Mouse (Mus musculus) embryonic facial prominence, embryonic 10.5 days (tissue): Measurements from ENCODE around the gene Fgf23. TPM values are rescaled to one million over a fixed set of nuclear protein-coding genes. Genes with fewer than 3 reads are reported as not detected.

ENCODE experiments used
- DNase-seq: peaks from one replicate; pipeline ENCODE4 v3.0.0-alpha.2; 2017; ENCODE audit warnings: low spot score
- H3K27ac ChIP-seq: fragments of 300-500 bp; sonication (generic); replicated peaks from 2 replicates; pipeline ENCODE4 v1.5.1; 2016; ENCODE audit warnings: mild to moderate bottlenecking
- H3K27me3 ChIP-seq: fragments of 300-500 bp; sonication (generic); replicated peaks from 2 replicates; pipeline ENCODE4 v1.6.1; 2016; ENCODE audit warnings: low read depth, mild to moderate bottlenecking; ENCODE audit not compliant: poor library complexity, severe bottlenecking
- H3K36me3 ChIP-seq: fragments of 300-500 bp; sonication (generic); replicated peaks from 2 replicates; pipeline ENCODE4 v1.6.1; 2016; ENCODE audit warnings: mild to moderate bottlenecking, moderate library complexity
- H3K4me1 ChIP-seq: fragments of 300-500 bp; sonication (generic); 2 replicates; pipeline ENCODE4 v1.6.1; 2016
- H3K4me3 ChIP-seq: fragments of 300-500 bp; sonication (generic); 2 replicates; pipeline ENCODE4 v1.5.1; 2016; ENCODE audit warnings: mild to moderate bottlenecking, moderate library complexity
- H3K9me3 ChIP-seq: fragments of 300-500 bp; sonication (generic); 2 replicates; pipeline ENCODE4 v1.6.1; 2016; ENCODE audit warnings: mild to moderate bottlenecking
- WGBS: fragments of 180-500 bp; shearing (Covaris S2); methylation state at CpG from one replicate; pipeline ENCODE4 v1.1.7; 2016; 5-methylcytosine and 5-hydroxymethylcytosine counted together
- polyA plus RNA-seq: library from polyadenylated mRNA; unstranded; fragments of >200 nt; fragmentation: Nextera tagmentation; extraction: Ambion mirVana; gene quantifications from 2 replicates; pipeline ENCODE4 v1.2.1, GENCODE M21; 2016

Fgf23 gene
- polyA plus RNA-seq, 1 experiment from 2014 or later, result 0.16 TPM

DNA sequence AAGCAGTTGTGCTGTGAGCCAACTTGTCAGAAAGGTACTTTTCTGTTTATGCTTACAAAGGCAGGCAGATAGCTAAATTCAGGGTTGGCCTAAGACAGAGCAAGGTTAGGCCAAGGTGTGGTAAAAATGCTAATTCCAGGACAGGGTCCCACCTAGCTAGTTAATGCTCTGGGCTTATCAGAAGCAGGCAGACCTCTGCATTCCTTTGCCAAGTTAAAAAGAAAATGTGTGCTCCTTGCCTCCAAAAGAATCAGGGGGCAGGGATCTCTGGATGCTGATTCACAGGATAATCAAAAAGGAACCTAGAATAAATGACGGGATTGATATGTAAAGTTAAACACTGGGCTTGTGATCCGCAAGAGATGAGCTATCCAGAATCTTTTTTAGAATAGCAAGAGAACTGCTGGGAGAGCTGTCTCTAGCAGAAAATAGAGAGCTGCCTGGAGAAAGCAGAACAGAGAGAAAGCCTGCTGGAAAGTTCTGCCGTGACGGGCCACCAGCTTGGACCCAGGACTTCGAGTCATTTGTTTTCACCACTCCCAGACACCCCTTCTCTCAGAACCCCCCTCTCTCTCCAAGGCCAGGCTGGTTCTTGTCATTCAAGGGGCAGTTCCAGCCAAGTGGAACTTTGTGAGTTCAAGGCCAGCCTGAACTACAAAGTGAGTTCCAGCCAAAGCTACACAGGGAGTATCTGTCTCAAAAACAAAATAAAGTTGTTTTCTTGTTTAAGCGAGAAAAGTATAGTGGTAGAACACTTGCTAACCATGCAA is 31.0 kb downstream of the Fgf23 start:
- Histone ChIP-seq H3K9me3 (no peaks in the 10 kb centered on the region), H3K4me3 (no peak overlapping the region), H3K4me1 (peaks cover 6% of the 10 kb centered on the region), H3K36me3 (peaks cover 26% of the 10 kb centered on the region), H3K27ac (no peak overlapping the region), H3K27me3 (no peaks in the 10 kb centered on the region)
- 92% methylated on average over 6 of the region's 6 CpGs for WGBS
- DNase-seq, result no peak

DNA sequence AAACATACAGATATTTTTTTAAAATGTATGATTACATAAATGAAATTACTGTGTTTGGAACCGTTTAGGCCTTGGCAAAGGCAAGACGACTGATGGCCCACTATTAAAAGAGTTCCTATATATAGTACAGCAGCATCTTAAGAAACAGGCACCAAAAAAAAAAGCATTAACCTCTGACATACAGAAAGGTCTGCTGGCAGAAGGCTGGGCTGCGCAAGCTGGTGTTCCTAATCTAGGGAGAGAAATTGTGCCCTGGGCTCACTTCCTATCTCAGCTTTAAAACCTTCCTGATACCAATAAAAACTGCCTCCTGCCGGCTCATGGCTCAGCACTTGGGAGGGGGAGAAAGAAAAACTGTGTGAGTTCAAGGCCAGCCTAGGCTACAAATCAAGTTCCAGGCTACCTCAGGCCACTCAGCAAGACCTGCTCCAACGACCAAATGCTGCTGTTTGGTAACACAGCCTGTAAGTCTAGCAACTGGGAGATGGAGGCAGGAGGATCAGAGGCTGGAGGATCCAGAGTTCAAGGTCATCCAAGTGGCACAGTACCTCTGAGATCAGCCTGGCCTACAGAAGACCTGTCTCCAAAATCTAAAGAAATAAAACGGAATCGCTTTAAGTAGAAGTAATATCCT is 31.8 kb downstream of the Fgf23 start:
- Histone ChIP-seq H3K27me3 (no peaks in the 10 kb centered on the region), H3K9me3 (no peaks in the 10 kb centered on the region)
- 91% methylated on average over 7 of the region's 7 CpGs for WGBS

DNA sequence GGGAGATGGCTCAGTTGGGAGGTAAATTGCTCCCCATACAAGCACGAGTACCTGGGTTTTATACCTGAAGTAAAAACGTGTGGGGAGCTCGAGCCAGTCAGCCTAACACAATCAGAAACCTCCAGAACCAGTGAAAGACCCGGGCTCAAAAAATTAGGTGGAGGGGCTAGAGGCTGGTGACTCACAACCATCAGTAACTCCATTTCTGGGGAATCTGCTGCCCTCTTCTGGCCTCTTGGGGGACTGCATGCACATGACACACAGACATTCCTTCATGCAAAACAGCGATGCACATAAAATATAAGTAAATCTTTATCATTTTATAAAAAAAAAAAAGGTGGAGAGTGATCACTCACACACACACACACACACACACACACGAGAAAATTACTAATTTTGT is 32.4 kb downstream of the Fgf23 start:
- Histone ChIP-seq H3K4me1 (peaks cover 16% of the 10 kb centered on the region), H3K9me3 (no peaks in the 10 kb centered on the region), H3K27me3 (no peaks in the 10 kb centered on the region), H3K36me3 (peaks cover 26% of the 10 kb centered on the region), H3K4me3 (no peak overlapping the region), H3K27ac (no peak overlapping the region)
- peak; percentile 71 for DNase-seq
- WGBS, result 65% methylated on average over 6 of the region's 6 CpGs

More for the DNA sequence above, 31.8 kb downstream of the Fgf23 start:
- DNase-seq, result no peak
- H3K4me1 ChIP-seq, result peaks cover 12% of the 10 kb centered on the region
- H3K36me3 ChIP-seq, result peaks cover 26% of the 10 kb centered on the region
- no peak overlapping the region for H3K27ac ChIP-seq
- no peak overlapping the region for H3K4me3 ChIP-seq

DNA sequence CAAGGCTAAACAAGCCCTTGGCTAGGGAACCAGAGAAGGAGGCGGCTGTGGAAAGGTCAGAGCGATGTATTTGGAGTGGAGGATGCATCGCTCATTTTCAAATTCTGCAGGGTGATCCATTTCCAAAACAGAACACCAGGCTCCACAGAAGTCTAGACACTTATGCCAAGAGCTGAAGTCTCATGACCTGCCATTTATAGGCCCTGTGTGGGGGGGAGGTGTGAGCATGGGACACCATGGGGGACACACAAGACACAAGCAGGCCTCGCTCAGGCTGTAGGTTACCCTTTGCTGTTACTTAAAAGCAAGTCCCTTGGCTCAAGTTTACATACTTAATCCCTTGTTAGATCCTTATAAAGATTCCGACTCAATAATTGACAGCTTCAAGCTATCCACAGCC is 33.5 kb downstream of the Fgf23 start:
- peaks cover 18% of the 10 kb centered on the region for H3K36me3 ChIP-seq
- H3K9me3 ChIP-seq, result no peaks in the 10 kb centered on the region
- no peak for DNase-seq
- H3K27me3 ChIP-seq, result no peaks in the 10 kb centered on the region
- H3K4me3 ChIP-seq, result no peak overlapping the region
- no peak overlapping the region for H3K27ac ChIP-seq
- H3K4me1 ChIP-seq, result peaks cover 16% of the 10 kb centered on the region
- 89% methylated on average over 5 of the region's 5 CpGs for WGBS

DNA sequence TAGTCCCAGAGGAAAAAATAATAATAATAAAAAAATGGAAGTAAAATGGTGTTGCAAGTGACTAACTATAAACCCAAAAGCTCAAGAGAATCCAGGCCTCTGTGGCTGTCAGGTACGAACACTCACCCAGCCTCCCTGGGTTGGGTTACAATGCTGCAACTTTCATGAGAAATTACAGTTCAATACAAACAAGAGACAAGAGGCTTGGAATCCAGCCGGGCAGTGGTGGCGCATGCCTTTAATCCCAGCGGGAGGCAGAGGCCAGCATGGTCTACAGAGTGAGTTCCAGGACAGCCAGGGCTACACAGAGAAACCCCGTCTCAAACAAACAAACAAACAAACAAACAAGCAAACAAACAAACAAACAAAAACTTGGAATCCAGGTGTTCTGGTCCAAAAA is 34.0 kb downstream of the Fgf23 start:
- Histone ChIP-seq H3K27ac (no peak overlapping the region), H3K9me3 (no peaks in the 10 kb centered on the region), H3K4me1 (peaks cover 16% of the 10 kb centered on the region), H3K27me3 (no peaks in the 10 kb centered on the region), H3K4me3 (no peak overlapping the region), H3K36me3 (peaks cover 14% of the 10 kb centered on the region; the same call in 1 of the 2 replicates)
- no peak for DNase-seq
- 60% methylated on average over 5 of the region's 5 CpGs for WGBS

DNA sequence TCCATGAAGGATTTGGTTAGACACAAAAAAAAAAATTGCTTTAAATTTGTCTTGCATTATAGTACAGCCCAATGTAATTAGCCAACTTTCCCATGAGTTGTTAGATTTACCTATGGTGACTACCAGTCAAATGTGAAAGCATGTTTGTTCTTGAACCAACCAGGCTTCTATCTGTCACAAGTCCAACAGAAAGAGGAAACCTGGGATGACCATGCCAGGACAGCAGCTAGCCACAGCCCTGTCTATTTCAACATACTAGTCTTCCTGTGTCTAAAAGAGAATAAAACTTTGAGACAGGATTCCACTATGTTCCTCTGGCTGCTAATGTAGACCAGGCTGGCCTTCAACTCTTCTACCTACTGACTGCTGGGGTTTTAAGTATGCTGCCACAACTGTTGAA is 34.7 kb downstream of the Fgf23 start:
- no peak overlapping the region for H3K27ac ChIP-seq
- H3K9me3 ChIP-seq, result no peaks in the 10 kb centered on the region
- H3K27me3 ChIP-seq, result no peaks in the 10 kb centered on the region
- H3K4me3 ChIP-seq, result no peak overlapping the region
- peaks cover 10% of the 10 kb centered on the region; the same call in 1 of the 2 replicates for H3K36me3 ChIP-seq
- no peak for DNase-seq
- H3K4me1 ChIP-seq, result peaks cover 16% of the 10 kb centered on the region

DNA sequence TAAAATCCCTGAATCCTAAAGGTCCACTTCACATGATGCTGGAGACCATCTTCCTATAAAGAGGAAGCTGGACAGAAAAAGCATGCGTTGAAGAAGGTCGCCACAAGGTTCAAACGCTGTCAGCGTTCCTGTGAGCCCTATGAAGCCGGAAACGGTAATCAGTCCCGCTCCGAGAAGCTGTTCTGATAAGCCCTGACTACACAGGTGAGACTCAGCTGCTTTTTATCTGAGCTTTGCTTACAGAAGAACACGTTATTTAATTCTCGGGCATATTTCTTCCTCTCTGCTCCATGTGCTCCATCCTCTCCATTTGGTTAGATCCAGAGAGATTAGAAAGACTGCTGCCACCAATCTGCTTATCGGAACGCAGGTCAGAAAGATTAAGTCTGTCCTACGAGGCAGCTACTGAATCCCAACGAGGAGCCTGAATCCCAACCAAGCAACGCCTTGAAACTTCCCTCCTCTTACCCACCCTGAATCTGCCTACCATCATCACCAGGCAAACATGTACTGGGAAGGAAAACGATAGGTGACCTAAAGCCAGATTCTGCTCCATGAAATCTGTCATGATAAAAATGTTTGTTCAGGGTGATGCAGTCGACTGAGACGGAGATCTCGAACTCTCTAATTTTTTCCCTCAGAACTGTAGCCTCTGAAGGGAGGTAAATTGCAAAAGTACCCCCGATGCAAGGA is 35.8 kb downstream of the Fgf23 start:
- H3K9me3 ChIP-seq, result no peaks in the 10 kb centered on the region
- peaks cover under 1% of the 10 kb centered on the region; the same call in 1 of the 2 replicates for H3K27me3 ChIP-seq
- H3K4me1 ChIP-seq, result peaks cover 16% of the 10 kb centered on the region
- no peak for DNase-seq
- H3K4me3 ChIP-seq, result peak overlapping the region; percentile 69
- H3K27ac ChIP-seq, result peak overlapping the region; percentile 76
- WGBS, result 46% methylated on average over 20 of the region's 20 CpGs
- H3K36me3 ChIP-seq, result peaks cover 1% of the 10 kb centered on the region; the same call in 1 of the 2 replicates

DNA sequence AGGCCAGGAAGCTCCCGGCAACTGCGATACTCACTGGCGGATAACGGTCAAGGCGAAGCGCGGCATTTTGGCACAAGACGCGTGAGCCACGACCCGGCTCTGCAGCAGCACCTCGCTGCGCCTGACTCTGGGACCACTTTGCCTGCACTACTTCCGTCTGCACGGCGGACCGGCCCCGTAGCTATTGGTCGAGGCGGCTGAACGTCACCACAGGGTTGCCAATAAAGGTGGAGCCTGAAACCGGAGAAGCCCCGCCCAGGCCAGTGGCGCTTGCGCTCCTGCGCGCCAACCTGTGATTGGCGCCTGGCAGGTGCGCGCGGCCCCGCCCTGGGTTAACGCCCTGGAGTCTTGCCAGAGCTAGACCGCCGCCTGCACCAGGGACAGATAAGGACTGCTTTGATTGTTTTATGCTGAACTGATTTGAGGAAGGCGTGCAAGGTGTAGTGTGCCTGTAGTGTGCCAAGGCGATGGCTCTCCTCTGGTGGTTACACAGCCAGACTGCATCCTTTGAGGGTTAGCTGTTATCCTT is 36.8 kb downstream of the Fgf23 start, which contains the start of gene Tigar:
Tigar (minus strand) TSS at position 156 of the 529 bp plus-strand sequence.
- Histone ChIP-seq H3K4me1 (peaks cover 16% of the 10 kb centered on the region), H3K27me3 (peaks cover 5% of the 10 kb centered on the region), H3K9me3 (no peaks in the 10 kb centered on the region), H3K36me3 (no peaks in the 10 kb centered on the region), H3K27ac (peak within 1 kb of the TSS; percentile 76), H3K4me3 (peak within 1 kb of the TSS; percentile 69)
- WGBS, result under 1% methylated on average over 37 of the region's 37 CpGs
- peak; percentile 96 for DNase-seq

DNA sequence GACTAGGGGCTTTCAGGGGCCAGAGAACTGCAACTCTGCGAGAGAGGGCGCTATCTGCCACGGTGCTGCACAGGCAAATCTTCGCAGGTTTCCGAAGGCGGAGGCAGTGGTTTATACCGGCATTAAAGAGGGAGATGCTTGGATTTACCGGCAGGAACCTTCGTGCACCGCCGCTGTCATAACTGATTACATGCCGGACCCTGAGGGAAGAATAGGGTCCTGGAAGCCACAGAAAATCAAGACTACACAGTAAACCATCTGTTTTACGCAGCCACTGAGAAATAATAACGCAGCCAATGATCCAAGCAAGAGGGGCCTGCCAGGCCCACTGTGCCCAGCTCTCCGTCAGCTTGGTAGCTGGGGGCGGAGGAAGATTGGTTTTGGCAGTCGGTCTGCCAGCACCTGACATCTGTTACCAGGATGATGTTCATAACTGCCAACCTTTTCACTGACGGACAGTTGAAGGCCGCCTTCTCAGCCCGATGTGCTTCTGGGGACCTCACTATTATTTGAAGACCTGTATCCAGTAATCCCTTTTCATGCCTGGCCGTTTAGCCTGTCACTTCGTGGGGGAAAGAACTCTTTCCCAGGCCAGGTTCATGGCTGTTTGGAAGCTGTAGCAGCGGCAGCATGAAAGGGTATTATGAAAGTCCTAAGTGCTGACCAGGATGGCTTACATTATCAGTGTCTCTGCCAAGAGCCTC is 42.2 kb downstream of the Fgf23 start:
- Histone ChIP-seq H3K9me3 (no peaks in the 10 kb centered on the region), H3K36me3 (no peaks in the 10 kb centered on the region), H3K4me3 (no peak overlapping the region), H3K27me3 (peaks cover 16% of the 10 kb centered on the region), H3K27ac (no peak overlapping the region), H3K4me1 (0 out of 2 replicates have a peak, but pooled peaks cover under 1% of the 10 kb centered on the region)
- DNase-seq, result no peak
- 68% methylated on average over 23 of the region's 23 CpGs for WGBS

DNA sequence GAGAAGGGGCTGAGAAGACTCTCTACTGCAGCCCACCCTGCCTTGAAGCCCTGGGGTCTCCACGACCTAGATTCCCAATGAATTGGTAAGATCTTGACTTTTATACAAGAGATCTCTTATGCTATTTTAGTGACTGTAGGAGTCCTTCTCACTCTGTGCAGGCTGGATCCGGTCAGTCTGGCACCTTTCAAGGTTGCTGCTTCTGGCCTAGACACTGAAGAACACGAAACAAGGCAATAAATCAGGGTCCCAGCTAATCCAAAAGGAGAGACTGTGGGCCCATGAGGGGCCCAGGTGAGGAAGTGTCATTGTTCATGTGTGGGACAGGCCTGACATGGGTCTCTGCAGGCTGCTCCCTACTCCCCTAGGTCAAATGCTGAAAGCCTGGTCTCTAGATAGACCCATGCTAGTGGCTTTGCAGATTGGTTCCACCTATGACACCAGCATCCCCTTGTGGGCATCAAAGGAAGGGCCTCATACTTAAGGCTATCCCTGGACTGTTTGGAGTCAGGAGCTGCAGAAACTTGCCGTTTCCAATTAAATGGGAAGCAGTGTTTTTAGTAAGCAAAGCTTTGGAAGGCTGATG is 49.6 kb downstream of the Fgf23 start:
- Histone ChIP-seq H3K4me3 (no peak overlapping the region), H3K4me1 (peaks cover 3% of the 10 kb centered on the region; the same call in 1 of the 2 replicates), H3K36me3 (peaks cover 16% of the 10 kb centered on the region), H3K27ac (no peak overlapping the region), H3K9me3 (no peaks in the 10 kb centered on the region), H3K27me3 (0 out of 2 replicates have a peak, but pooled peaks cover under 1% of the 10 kb centered on the region)
- DNase-seq, result no peak
- 80% methylated on average over 4 of the region's 4 CpGs for WGBS

DNA sequence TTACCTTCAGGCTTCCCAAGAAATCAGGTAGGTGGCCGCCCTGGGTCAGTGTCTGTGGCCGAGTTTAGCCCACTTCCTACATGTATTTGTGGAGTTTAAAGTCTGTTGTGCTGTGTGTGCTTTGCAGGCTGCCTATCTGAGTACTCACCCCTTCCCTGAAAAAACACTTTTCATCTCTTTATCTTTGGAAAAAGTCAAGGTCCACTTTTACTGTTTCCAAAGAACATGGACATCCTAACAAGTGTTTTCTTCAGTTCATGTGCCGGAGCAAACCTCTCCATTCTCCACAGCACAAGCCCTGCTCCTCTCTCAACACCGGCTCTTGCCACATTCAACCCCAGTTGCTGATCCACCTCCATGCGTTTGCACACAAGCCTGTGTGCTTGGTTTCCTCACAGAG is 50.3 kb downstream of the Fgf23 start:
- WGBS, result 88% methylated on average over 5 of the region's 5 CpGs
- H3K9me3 ChIP-seq, result no peaks in the 10 kb centered on the region

More for the DNA sequence above, 50.3 kb downstream of the Fgf23 start:
- Histone ChIP-seq H3K4me1 (peaks cover 3% of the 10 kb centered on the region; the same call in 1 of the 2 replicates), H3K27me3 (no peaks in the 10 kb centered on the region), H3K4me3 (no peak overlapping the region), H3K27ac (no peak overlapping the region), H3K36me3 (peaks cover 23% of the 10 kb centered on the region)
- no peak for DNase-seq
